Mouse (Mus musculus): ENCODE results near the gene Leap2.

DNA sequence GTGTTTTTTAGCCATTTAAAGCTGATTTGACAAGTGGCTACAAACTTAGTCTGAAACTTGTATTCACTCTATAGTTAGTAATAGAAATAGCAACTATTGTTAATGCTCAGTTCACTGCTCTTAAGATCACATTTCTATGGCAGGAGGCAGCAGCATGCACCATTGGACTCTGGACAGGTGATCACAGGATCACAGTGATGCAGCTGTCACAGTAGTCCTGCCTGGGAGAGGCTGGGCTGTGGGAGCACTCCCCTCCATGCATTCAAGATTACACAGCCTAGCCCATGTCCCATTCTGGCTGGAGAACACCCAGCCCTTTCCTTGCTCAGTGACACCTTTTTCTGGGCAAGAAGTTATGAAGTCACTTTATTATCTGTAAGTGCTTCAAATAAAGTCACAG is 4.9 kb downstream of the Leap2 start:
- TF ChIP-seq CTCF (IDR thresholded peaks at IDR 0.05; ENCODE audit: extremely low read depth, insufficient read length, insufficient replicate concordance, low read depth, low read length) (no peak), POLR2A (IDR thresholded peaks at IDR 0.05; ENCODE audit: low read depth, low read length) (no peak)

Data from small intestine, adult 2 months (tissue).